Mouse (Mus musculus): ENCODE measurements around the gene Gm49450. TPM values are rescaled to one million over a fixed set of nuclear protein-coding genes. Genes with fewer than 3 reads are reported as not detected.
"Not testable (repeated sequence)": the region's sequence is repeated elsewhere in the genome, so short reads cannot be mapped to it uniquely, and the experiment has no call there.

The Gm49450 gene
- total and polyA plus RNA-seq, 2 experiments from 2014 or later, result 1,610 TPM; not detected in 1

- H3K4me3 ChIP-seq (ENCODE audit: low read depth, low read length), result peak overlapping the region; percentile 7; the same call in 1 of the 2 replicates
Observed at GRCm38 (mm10) chr15:98947884-98948283, 5.5 kb downstream of the Gm49450 start.

GRCm38 (mm10) chr15:98943133-98943532 lies 10.2 kb downstream of the Gm49450 start:
- no peaks in the 10 kb centered on the region for H3K4me1 ChIP-seq (ENCODE audit: insufficient read depth)
- no peak overlapping the region for H3K27ac ChIP-seq (ENCODE audit: low read depth, low read length)
- WGBS, result 78% methylated on average over 4 of the region's 4 CpGs
- no peak for DNase-seq
- no peaks in the 10 kb centered on the region for H3K9me3 ChIP-seq (ENCODE audit: low read length)
- H3K4me2 ChIP-seq (ENCODE audit: low read depth), result no peak overlapping the region
- ATAC-seq, result no peak
- no peaks in the 10 kb centered on the region for H3K27me3 ChIP-seq (ENCODE audit: insufficient read depth, low read length)
- TF ChIP-seq CTCF (IDR thresholded peaks at IDR 0.05; ENCODE audit: low read depth), result no peak
- no peak overlapping the region for H3K4me3 ChIP-seq (ENCODE audit: low read depth, low read length)
- no peak overlapping the region for H3K9ac ChIP-seq
- no peaks in the 10 kb centered on the region for H3K36me3 ChIP-seq (ENCODE audit: insufficient read depth)

More at GRCm38 (mm10) chr15:98947884-98948283, 5.5 kb downstream of the Gm49450 start:
- DNase-seq (peak; percentile 46), ATAC-seq (no peak)
- WGBS, result 34% methylated on average over 3 of the region's 3 CpGs
- H3K4me2 ChIP-seq (ENCODE audit: low read depth), result peak overlapping the region; percentile 70
- H3K27ac ChIP-seq (ENCODE audit: low read depth, low read length), result peak overlapping the region; percentile 45; the same call in 1 of the 2 replicates
- H3K4me1 ChIP-seq (ENCODE audit: insufficient read depth), result no peaks in the 10 kb centered on the region
- no peaks in the 10 kb centered on the region for H3K9me3 ChIP-seq (ENCODE audit: low read length)
- peak overlapping the region; percentile 61; the same call in 1 of the 2 replicates for H3K9ac ChIP-seq
- H3K27me3 ChIP-seq (ENCODE audit: insufficient read depth, low read length), result no peaks in the 10 kb centered on the region
- TF ChIP-seq CTCF (IDR thresholded peaks at IDR 0.05; ENCODE audit: low read depth), result no peak
- peaks cover 9% of the 10 kb centered on the region for H3K36me3 ChIP-seq (ENCODE audit: insufficient read depth)

GRCm38 (mm10) chr15:98942081-98942480 lies 11.3 kb downstream of the Gm49450 start:
- no peak overlapping the region for H3K9ac ChIP-seq
- H3K36me3 ChIP-seq (ENCODE audit: insufficient read depth), result no peaks in the 10 kb centered on the region
- H3K4me2 ChIP-seq (ENCODE audit: low read depth), result no peak overlapping the region
- no peaks in the 10 kb centered on the region for H3K4me1 ChIP-seq (ENCODE audit: insufficient read depth)
- no peak for DNase-seq
- H3K4me3 ChIP-seq (ENCODE audit: low read depth, low read length), result no peak overlapping the region
- H3K9me3 ChIP-seq (ENCODE audit: low read length), result no peaks in the 10 kb centered on the region
- WGBS, result 71% methylated on average over 4 of the region's 4 CpGs
- no peaks in the 10 kb centered on the region for H3K27me3 ChIP-seq (ENCODE audit: insufficient read depth, low read length)
- H3K27ac ChIP-seq (ENCODE audit: low read depth, low read length), result no peak overlapping the region
- TF ChIP-seq CTCF (IDR thresholded peaks at IDR 0.05; ENCODE audit: low read depth), result no peak
- ATAC-seq, result no peak

GRCm38 (mm10) chr15:98941539-98941938 lies 11.8 kb downstream of the Gm49450 start:
- no peak overlapping the region for H3K9ac ChIP-seq
- H3K4me2 ChIP-seq (ENCODE audit: low read depth), result no peak overlapping the region
- no peaks in the 10 kb centered on the region for H3K36me3 ChIP-seq (ENCODE audit: insufficient read depth)
- TF ChIP-seq CTCF (IDR thresholded peaks at IDR 0.05; ENCODE audit: low read depth), result no peak
- 88% methylated on average over 2 of the region's 2 CpGs for WGBS
- H3K27ac ChIP-seq (ENCODE audit: low read depth, low read length), result no peak overlapping the region
- DNase-seq (no peak), ATAC-seq (no peak)
- H3K27me3 ChIP-seq (ENCODE audit: insufficient read depth, low read length), result no peaks in the 10 kb centered on the region
- H3K9me3 ChIP-seq (ENCODE audit: low read length), result no peaks in the 10 kb centered on the region
- no peak overlapping the region for H3K4me3 ChIP-seq (ENCODE audit: low read depth, low read length)
- H3K4me1 ChIP-seq (ENCODE audit: insufficient read depth), result no peaks in the 10 kb centered on the region

- no peaks in the 10 kb centered on the region for H3K4me1 ChIP-seq (ENCODE audit: insufficient read depth)
- 33% methylated on average over 10 of the region's 10 CpGs for WGBS
- H3K9me3 ChIP-seq (ENCODE audit: low read length), result no peaks in the 10 kb centered on the region
- DNase-seq (no peak), ATAC-seq (no peak)
- no peaks in the 10 kb centered on the region for H3K36me3 ChIP-seq (ENCODE audit: insufficient read depth)
- TF ChIP-seq CTCF (IDR thresholded peaks at IDR 0.05; ENCODE audit: low read depth), result no peak
- H3K9ac ChIP-seq, result no peak overlapping the region
- no peak overlapping the region for H3K27ac ChIP-seq (ENCODE audit: low read depth, low read length)
- H3K4me3 ChIP-seq (ENCODE audit: low read depth, low read length), result no peak overlapping the region
- H3K4me2 ChIP-seq (ENCODE audit: low read depth), result no peak overlapping the region
- no peaks in the 10 kb centered on the region for H3K27me3 ChIP-seq (ENCODE audit: insufficient read depth, low read length)
Observed at GRCm38 (mm10) chr15:98940816-98941215, 12.5 kb downstream of the Gm49450 start.

GRCm38 (mm10) chr15:98934217-98934839 lies 19.0 kb downstream of the Gm49450 start, which contains the start of gene Tuba1b:
Gene Tuba1b (minus strand): TSS chr15:98934565.
- DNase-seq, result peak; percentile 95
- no peak; the same call in 1 of the 2 replicates for TF ChIP-seq CTCF (IDR thresholded peaks at IDR 0.05; ENCODE audit: low read depth)
- H3K4me1 ChIP-seq (ENCODE audit: insufficient read depth), result 0 out of 2 replicates have a peak, but pooled peaks cover 4% of the 10 kb centered on the region
- peak within 1 kb of the TSS; percentile 98 for H3K27ac ChIP-seq (ENCODE audit: low read depth, low read length)
- 0 out of 2 replicates have a peak, but pooled peaks cover 4% of the 10 kb centered on the region for H3K36me3 ChIP-seq (ENCODE audit: insufficient read depth)
- peak; percentile 90 for ATAC-seq
- H3K9me3 ChIP-seq (ENCODE audit: low read length), result no peaks in the 10 kb centered on the region
- 6% methylated on average over 55 of the region's 58 CpGs for WGBS
- peak within 1 kb of the TSS; percentile 85 for H3K9ac ChIP-seq
- peak within 1 kb of the TSS; percentile 79 for H3K4me3 ChIP-seq (ENCODE audit: low read depth, low read length)
- no peaks in the 10 kb centered on the region for H3K27me3 ChIP-seq (ENCODE audit: insufficient read depth, low read length)
- peak within 1 kb of the TSS; percentile 93 for H3K4me2 ChIP-seq (ENCODE audit: low read depth)

- Histone ChIP-seq H3K36me3 (ENCODE audit: insufficient read depth) (0 out of 2 replicates have a peak, but pooled peaks cover 4% of the 10 kb centered on the region), H3K4me2 (ENCODE audit: low read depth) (peak overlapping the region; percentile 93), H3K9ac (peak overlapping the region; percentile 85), H3K9me3 (ENCODE audit: low read length) (no peaks in the 10 kb centered on the region), H3K27ac (ENCODE audit: low read depth, low read length) (peak overlapping the region; percentile 98), H3K4me3 (ENCODE audit: low read depth, low read length) (peak overlapping the region; percentile 79), H3K4me1 (ENCODE audit: insufficient read depth) (0 out of 2 replicates have a peak, but pooled peaks cover 4% of the 10 kb centered on the region), H3K27me3 (ENCODE audit: insufficient read depth, low read length) (no peaks in the 10 kb centered on the region)
- ATAC-seq (peak; percentile 89), DNase-seq (peak; percentile 99)
- under 1% methylated on average over 35 of the region's 35 CpGs for WGBS
- no peak for TF ChIP-seq CTCF (IDR thresholded peaks at IDR 0.05; ENCODE audit: low read depth)
Observed at GRCm38 (mm10) chr15:98933833-98934216, 19.5 kb downstream of the Gm49450 start.

GRCm38 (mm10) chr15:98933004-98933671 lies 20.2 kb downstream of the Gm49450 start:
- WGBS, result 2% methylated on average over 8 of the region's 9 CpGs
- ATAC-seq, DNase-seq: not testable (repeated sequence)

More at GRCm38 (mm10) chr15:98933004-98933671, 20.2 kb downstream of the Gm49450 start:
- not testable (repeated sequence) for H3K27me3 ChIP-seq (ENCODE audit: insufficient read depth, low read length); H3K36me3 ChIP-seq (ENCODE audit: insufficient read depth); H3K4me1 ChIP-seq (ENCODE audit: insufficient read depth); H3K9me3 ChIP-seq (ENCODE audit: low read length)
- H3K4me2 ChIP-seq (ENCODE audit: low read depth), result peak overlapping the region; percentile 93
- H3K27ac ChIP-seq (ENCODE audit: low read depth, low read length), result peak overlapping the region; percentile 98
- peak overlapping the region; percentile 85 for H3K9ac ChIP-seq
- peak overlapping the region; percentile 79 for H3K4me3 ChIP-seq (ENCODE audit: low read depth, low read length)
